Mouse (Mus musculus): ENCODE measurements around the gene Izumo1r.

The Izumo1r gene

GRCm38 (mm10) chr9:14866957-14867356, 36.8 kb downstream of the Izumo1r start:
- peak; percentile 54 for DNase-seq (ENCODE audit: low read depth, low spot score)

- no peak for DNase-seq (ENCODE audit: low read depth, low spot score)
Measured at GRCm38 (mm10) chr9:14864726-14865125, 39.0 kb downstream of the Izumo1r start.

- DNase-seq (ENCODE audit: low read depth, low spot score): no peak
Measured at GRCm38 (mm10) chr9:14863126-14863525, 40.6 kb downstream of the Izumo1r start.

GRCm38 (mm10) chr9:14859868-14860639, 43.7 kb downstream of the Izumo1r start, which contains the start of gene Gpr83:
Gene Gpr83 (plus strand): TSS chr9:14860210.
- peak; percentile 44 for DNase-seq (ENCODE audit: low read depth, low spot score)

- no peak for DNase-seq (ENCODE audit: low read depth, low spot score)
Measured at GRCm38 (mm10) chr9:14858782-14859181, 45.0 kb downstream of the Izumo1r start.

- DNase-seq (ENCODE audit: low read depth, low spot score): no peak
Measured at GRCm38 (mm10) chr9:14858170-14858706, 45.5 kb downstream of the Izumo1r start.

GRCm38 (mm10) chr9:14856922-14857654, 46.7 kb downstream of the Izumo1r start:
- DNase-seq (ENCODE audit: low read depth, low spot score): no peak

GRCm38 (mm10) chr9:14854585-14854984, 49.2 kb downstream of the Izumo1r start:
- no peak for DNase-seq (ENCODE audit: low read depth, low spot score)

- no peak for DNase-seq (ENCODE audit: low read depth, low spot score)
Measured at GRCm38 (mm10) chr9:14848267-14848935, 55.3 kb downstream of the Izumo1r start.

- DNase-seq (ENCODE audit: low read depth, low spot score): no peak
Measured at GRCm38 (mm10) chr9:14846428-14846827, 57.3 kb downstream of the Izumo1r start.

GRCm38 (mm10) chr9:14843901-14844300, 59.8 kb downstream of the Izumo1r start:
- no peak for DNase-seq (ENCODE audit: low read depth, low spot score)

- DNase-seq (ENCODE audit: low read depth, low spot score): no peak
Measured at GRCm38 (mm10) chr9:14843311-14843857, 60.4 kb downstream of the Izumo1r start.

GRCm38 (mm10) chr9:14841878-14842761, 61.6 kb downstream of the Izumo1r start:
- DNase-seq (ENCODE audit: low read depth, low spot score): no peak

- no peak for DNase-seq (ENCODE audit: low read depth, low spot score)
Measured at GRCm38 (mm10) chr9:14839970-14840369, 63.8 kb downstream of the Izumo1r start.

GRCm38 (mm10) chr9:14839527-14839926, 64.2 kb downstream of the Izumo1r start:
- DNase-seq (ENCODE audit: low read depth, low spot score): no peak

All from telencephalon, adult 2 months (tissue).